In genomic region chr4:137698076-137698985, GRCm38 (mm10) we compare ENCODE assay signal across 9 mouse cellular contexts. TPM values are rescaled to one million over a fixed set of nuclear protein-coding genes. Genes with fewer than 3 reads are reported as not detected.
DNase-seq lines count a peak whose midpoint lies in the region; ATAC-seq lines count a peak whose summit lies in the region.
"Had no signal": no experiment of that assay in that cellular context is flagged by ENCODE, and none has a peak within 500 bp of the region (broad histone marks: within the 10 kb centered on the region; RNA-seq: fewer than 3 reads in every experiment).

No protein-coding gene starts in this region.

- H3K27ac ChIP-seq in forebrain, embryonic 10.5 days, result peak overlapping the region; percentile 53
- no peak overlapping the region for H3K27ac ChIP-seq in forebrain, embryonic 15.5 days (replicated peaks)
- no peak overlapping the region for H3K27ac ChIP-seq in hindbrain, embryonic 16.5 days (ENCODE audit: low read depth, low read length)
- no peak overlapping the region for H3K27ac ChIP-seq in liver, embryonic 13.5 days
- H3K27ac ChIP-seq: neural tube, embryonic 12.5 days had no signal

- ATAC-seq in forebrain, embryonic 15.5 days (replicated peaks), result no peak
- peak; percentile 52 for ATAC-seq in hindbrain, embryonic 16.5 days
- peak; percentile 62 for ATAC-seq in liver, embryonic 13.5 days (ENCODE audit: low read depth)

- H3K9ac ChIP-seq in forebrain, embryonic 15.5 days (replicated peaks), result no peak overlapping the region
- H3K9ac ChIP-seq in hindbrain, embryonic 16.5 days (ENCODE audit: low read depth, low read length), result no peak overlapping the region
- no peak overlapping the region for H3K9ac ChIP-seq in liver, embryonic 13.5 days

- peaks cover 37% of the 10 kb centered on the region for H3K4me1 ChIP-seq in forebrain, embryonic 10.5 days
- peaks cover 29% of the 10 kb centered on the region for H3K4me1 ChIP-seq in forebrain, embryonic 15.5 days
- H3K4me1 ChIP-seq in hindbrain, embryonic 16.5 days (ENCODE audit: control insufficient read depth, insufficient read depth, low read depth, low read length), result peaks cover 24% of the 10 kb centered on the region
- peaks cover 15% of the 10 kb centered on the region; the same call in 1 of the 2 replicates for H3K4me1 ChIP-seq in liver, embryonic 13.5 days (replicated peaks)

- H3K36me3 ChIP-seq in forebrain, embryonic 10.5 days (replicated peaks), result no peaks in the 10 kb centered on the region
- no peaks in the 10 kb centered on the region for H3K36me3 ChIP-seq in forebrain, embryonic 15.5 days
- H3K36me3 ChIP-seq in hindbrain, embryonic 16.5 days (ENCODE audit: control insufficient read depth, insufficient read depth, low read length), result no peaks in the 10 kb centered on the region
- H3K36me3 ChIP-seq in liver, embryonic 13.5 days, result no peaks in the 10 kb centered on the region
- H3K36me3 ChIP-seq: neural tube, embryonic 12.5 days had no signal

- no peak for DNase-seq in forebrain, embryonic 10.5 days (ENCODE audit: extremely low spot score, low spot score)
- DNase-seq in Muller cell, postnatal 12 days (ENCODE audit: inconsistent ontology term), result peak; percentile 39
- no peak for DNase-seq in liver, embryonic 13.5 days
- DNase-seq in spleen, postnatal 36 days (ENCODE audit: low spot score in 2 of 2), result no peak
- DNase-seq in gastrocnemius, adult 18-20 months (ENCODE audit: low spot score), result no peak
- DNase-seq in right cerebral cortex, postnatal 4 days, result no peak

- H3K9me3 ChIP-seq in forebrain, embryonic 10.5 days, result no peaks in the 10 kb centered on the region
- no peaks in the 10 kb centered on the region for H3K9me3 ChIP-seq in forebrain, embryonic 15.5 days
- H3K9me3 ChIP-seq in hindbrain, embryonic 16.5 days (ENCODE audit: control insufficient read depth, low read length), result no peaks in the 10 kb centered on the region
- no peaks in the 10 kb centered on the region for H3K9me3 ChIP-seq in liver, embryonic 13.5 days (replicated peaks)
- H3K9me3 ChIP-seq: neural tube, embryonic 12.5 days had no signal

- H3K4me2 ChIP-seq in forebrain, embryonic 15.5 days (replicated peaks), result no peak overlapping the region
- H3K4me2 ChIP-seq in hindbrain, embryonic 16.5 days (ENCODE audit: low read length), result no peak overlapping the region
- no peak overlapping the region for H3K4me2 ChIP-seq in liver, embryonic 13.5 days
- H3K4me2 ChIP-seq: neural tube, embryonic 12.5 days had no signal

- WGBS in forebrain, embryonic 10.5 days, result 86% methylated on average over 7 of the region's 7 CpGs
- WGBS in forebrain, embryonic 15.5 days, result 63% methylated on average over 7 of the region's 7 CpGs
- WGBS in hindbrain, embryonic 16.5 days, result 60% methylated on average over 7 of the region's 7 CpGs
- 67% methylated on average over 7 of the region's 7 CpGs for WGBS in liver, embryonic 13.5 days (ENCODE audit: insufficient replicate concordance)

- no peaks in the 10 kb centered on the region for H3K27me3 ChIP-seq in forebrain, embryonic 10.5 days (ENCODE audit: poor library complexity, severe bottlenecking)
- H3K27me3 ChIP-seq in forebrain, embryonic 15.5 days, result no peaks in the 10 kb centered on the region
- H3K27me3 ChIP-seq in hindbrain, embryonic 16.5 days (replicated peaks; ENCODE audit: control insufficient read depth, insufficient read depth, low read length), result no peaks in the 10 kb centered on the region
- 0 out of 2 replicates have a peak, but pooled peaks cover 2% of the 10 kb centered on the region for H3K27me3 ChIP-seq in liver, embryonic 13.5 days
- H3K27me3 ChIP-seq: neural tube, embryonic 12.5 days had no signal

- H3K4me3 ChIP-seq in forebrain, embryonic 10.5 days, result no peak overlapping the region
- H3K4me3 ChIP-seq in forebrain, embryonic 15.5 days, result no peak overlapping the region
- H3K4me3 ChIP-seq in hindbrain, embryonic 16.5 days (ENCODE audit: low read length), result no peak overlapping the region
- no peak overlapping the region for H3K4me3 ChIP-seq in liver, embryonic 13.5 days (replicated peaks)
- H3K4me3 ChIP-seq: neural tube, embryonic 12.5 days had no signal

RNA-seq across cellular contexts. Expression of gene Rap1gap, which starts 33.8 kb away (rescaled TPM):
- 3.8 and 4.0 TPM in 2 replicates for polyA plus RNA-seq in forebrain, embryonic 10.5 days (2016; fragmentation: Nextera tagmentation; extraction: Ambion mirVana)
- polyA plus RNA-seq in forebrain, embryonic 15.5 days (2015; fragmentation: Nextera tagmentation; extraction: Ambion mirVana), result 31.2 and 40.4 TPM in 2 replicates
- 119 and 120 TPM in 2 replicates for polyA plus RNA-seq in hindbrain, embryonic 16.5 days (2015; fragmentation: Nextera tagmentation; extraction: Ambion mirVana)
- polyA plus RNA-seq in liver, embryonic 13.5 days (2015; fragmentation: Nextera tagmentation; extraction: Ambion mirVana), result 1.2 and 1.4 TPM in 2 replicates
- total RNA-seq in gastrocnemius, adult 18-20 months (2021), result 10 to 100 TPM in 1 of 2 experiments, 1 to 10 TPM in 1; 8.3 to 10.2 TPM
